Mouse (Mus musculus): ENCODE results near the gene E2f8.

Gene E2f8

GRCm38 (mm10) chr7:48894152-48894551 lies 12.8 kb upstream of the E2f8 start:
- ATAC-seq (ENCODE audit: insufficient number of reproducible peaks, low FRiP score, low TSS enrichment), result peak; percentile 45; the same call in 1 of the 2 replicates

GRCm38 (mm10) chr7:48893093-48893492 lies 11.7 kb upstream of the E2f8 start:
- no peak for ATAC-seq (ENCODE audit: insufficient number of reproducible peaks, low FRiP score, low TSS enrichment)

DNA sequence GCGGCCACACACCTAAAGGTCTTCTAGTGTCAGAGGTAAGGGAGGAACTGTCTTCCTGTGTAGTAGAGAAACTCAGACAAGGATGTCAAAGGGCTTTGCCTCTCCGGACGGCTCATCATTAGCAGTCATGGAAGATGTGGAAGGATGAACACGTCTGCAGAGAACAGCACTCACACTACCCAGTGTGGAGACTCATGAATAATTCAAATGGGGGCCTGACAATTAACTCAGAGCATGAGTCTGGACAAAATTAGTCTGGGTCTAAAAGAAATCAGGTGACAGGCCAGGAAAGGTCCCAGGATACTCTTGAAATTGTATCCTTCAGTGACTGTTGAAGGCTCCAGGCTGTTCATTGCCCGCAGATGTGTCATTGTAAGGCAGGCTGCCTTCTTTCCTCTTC lies 9.6 kb upstream of the E2f8 start:
- no peak for ATAC-seq (ENCODE audit: insufficient number of reproducible peaks, low FRiP score, low TSS enrichment)

GRCm38 (mm10) chr7:48888751-48889150 lies 7.4 kb upstream of the E2f8 start:
- no peak for ATAC-seq (ENCODE audit: insufficient number of reproducible peaks, low FRiP score, low TSS enrichment)

DNA sequence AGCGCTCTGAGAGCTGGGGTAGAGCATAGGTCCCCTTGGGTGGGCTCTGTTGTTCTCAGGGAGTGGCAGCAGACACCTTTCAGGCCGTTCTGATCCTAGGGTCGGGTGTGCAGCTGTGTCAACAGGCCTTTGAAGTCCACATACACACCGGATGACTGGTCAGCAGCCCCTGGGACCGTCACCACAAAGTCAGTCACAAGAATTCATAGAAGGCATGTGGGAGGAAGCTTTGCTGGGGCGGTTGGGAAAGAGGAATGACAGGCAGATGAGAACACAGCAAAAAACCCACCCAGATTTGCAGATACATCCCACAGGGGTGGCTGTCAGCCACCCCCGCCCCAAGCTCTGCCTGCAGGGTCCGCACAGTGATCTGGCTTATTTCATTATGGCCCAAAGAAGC lies 6.6 kb upstream of the E2f8 start:
- ATAC-seq (ENCODE audit: insufficient number of reproducible peaks, low FRiP score, low TSS enrichment), result no peak

DNA sequence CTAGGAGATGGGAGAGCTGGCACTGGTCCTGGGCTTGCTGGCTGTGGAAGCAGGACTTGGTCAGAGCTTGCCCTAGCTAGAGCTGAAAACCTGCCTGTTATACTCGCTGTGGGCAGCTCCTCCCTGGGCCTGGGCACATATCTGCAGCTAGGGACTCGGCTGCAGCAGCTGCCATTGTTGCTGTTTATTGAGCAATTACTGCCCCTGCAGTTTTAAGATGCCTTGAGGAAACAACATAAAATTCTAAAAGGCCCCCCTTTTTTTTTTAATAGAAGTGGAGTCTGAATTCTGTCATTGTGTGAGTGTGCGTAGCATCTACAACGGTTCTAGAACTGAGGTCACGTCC lies 2.8 kb upstream of the E2f8 start:
- ATAC-seq (ENCODE audit: insufficient number of reproducible peaks, low FRiP score, low TSS enrichment), result no peak

- ATAC-seq (ENCODE audit: insufficient number of reproducible peaks, low FRiP score, low TSS enrichment), result no peak
These were observed 2.3 kb upstream of the E2f8 start for GRCm38 (mm10) chr7:48883525-48884265.

GRCm38 (mm10) chr7:48881971-48882609 lies 694 bp upstream of the E2f8 start:
- ATAC-seq (ENCODE audit: insufficient number of reproducible peaks, low FRiP score, low TSS enrichment), result no peak

GRCm38 (mm10) chr7:48880591-48881481 lies 560 bp downstream of the E2f8 start:
- ATAC-seq (ENCODE audit: insufficient number of reproducible peaks, low FRiP score, low TSS enrichment), result peak; percentile 94

GRCm38 (mm10) chr7:48879574-48879973 lies 1.8 kb downstream of the E2f8 start:
- no peak for ATAC-seq (ENCODE audit: insufficient number of reproducible peaks, low FRiP score, low TSS enrichment)

- ATAC-seq (ENCODE audit: insufficient number of reproducible peaks, low FRiP score, low TSS enrichment), result no peak
These were observed 3.5 kb downstream of the E2f8 start for GRCm38 (mm10) chr7:48877786-48878390.

DNA sequence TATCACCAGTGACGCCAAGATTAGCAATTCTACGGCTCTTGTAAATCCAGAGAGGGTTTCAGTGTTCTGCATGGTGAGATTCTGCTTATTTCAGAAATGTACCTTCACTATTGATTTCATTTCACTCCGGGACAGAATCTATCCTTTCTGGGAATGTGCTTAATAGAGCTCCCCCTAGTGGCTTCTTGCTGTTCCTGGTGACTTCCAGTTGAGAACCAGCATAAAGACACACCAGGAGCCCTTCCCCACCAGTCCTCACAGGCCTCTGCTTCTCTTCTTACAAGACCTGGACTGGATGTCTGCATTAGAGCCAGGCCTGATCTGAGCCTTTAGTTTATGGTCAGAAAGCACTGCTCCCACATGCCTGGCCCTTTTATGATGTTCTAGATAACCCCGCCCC lies 4.9 kb downstream of the E2f8 start:
- peak; percentile 36; the same call in 1 of the 2 replicates for ATAC-seq (ENCODE audit: insufficient number of reproducible peaks, low FRiP score, low TSS enrichment)

DNA sequence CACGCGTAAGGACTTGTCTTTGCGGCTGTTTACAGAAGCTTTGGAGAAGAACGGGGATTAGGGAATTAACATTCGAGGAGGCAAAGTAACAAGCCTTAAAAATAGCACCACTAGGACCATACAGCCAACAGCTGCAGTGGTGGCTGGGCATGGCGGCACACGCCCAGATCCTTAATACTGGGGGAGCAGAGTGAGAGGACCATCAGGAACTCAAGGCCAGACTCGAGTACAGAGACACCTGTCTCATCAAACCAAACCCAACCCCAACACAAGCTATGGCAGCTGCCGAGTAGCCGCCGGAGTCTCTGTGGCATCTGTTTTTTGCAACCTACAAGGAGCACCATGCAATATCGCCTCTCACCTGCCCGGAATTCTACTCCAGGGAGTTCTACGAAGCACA lies 6.3 kb downstream of the E2f8 start:
- no peak for ATAC-seq (ENCODE audit: insufficient number of reproducible peaks, low FRiP score, low TSS enrichment)

GRCm38 (mm10) chr7:48871292-48871691 lies 10.1 kb downstream of the E2f8 start:
- ATAC-seq (ENCODE audit: insufficient number of reproducible peaks, low FRiP score, low TSS enrichment), result no peak

GRCm38 (mm10) chr7:48870579-48871180 lies 10.7 kb downstream of the E2f8 start:
- no peak for ATAC-seq (ENCODE audit: insufficient number of reproducible peaks, low FRiP score, low TSS enrichment)

- ATAC-seq (ENCODE audit: insufficient number of reproducible peaks, low FRiP score, low TSS enrichment), result no peak
These were observed 11.3 kb downstream of the E2f8 start for GRCm38 (mm10) chr7:48870144-48870543.

DNA sequence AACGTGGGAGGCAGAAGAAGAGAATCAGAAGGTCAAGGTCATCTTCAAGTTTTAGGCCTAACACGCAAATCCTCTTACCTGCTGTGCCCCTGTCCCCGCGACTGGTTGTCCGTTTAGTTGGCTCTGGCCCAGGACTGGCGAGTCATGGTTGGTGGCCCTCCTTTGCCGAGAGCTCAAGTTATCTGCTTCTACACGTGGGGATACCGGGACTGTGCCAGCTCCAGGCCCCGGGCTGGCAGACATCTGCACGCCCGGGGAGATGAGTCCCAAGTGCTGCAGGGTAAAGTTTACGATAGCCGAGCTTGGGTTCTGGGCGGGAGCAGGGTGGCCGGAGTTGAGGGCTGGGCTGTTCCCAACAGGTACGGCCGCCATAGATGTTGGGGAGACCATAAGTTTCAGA lies 13.8 kb downstream of the E2f8 start:
- no peak for ATAC-seq (ENCODE audit: insufficient number of reproducible peaks, low FRiP score, low TSS enrichment)

DNA sequence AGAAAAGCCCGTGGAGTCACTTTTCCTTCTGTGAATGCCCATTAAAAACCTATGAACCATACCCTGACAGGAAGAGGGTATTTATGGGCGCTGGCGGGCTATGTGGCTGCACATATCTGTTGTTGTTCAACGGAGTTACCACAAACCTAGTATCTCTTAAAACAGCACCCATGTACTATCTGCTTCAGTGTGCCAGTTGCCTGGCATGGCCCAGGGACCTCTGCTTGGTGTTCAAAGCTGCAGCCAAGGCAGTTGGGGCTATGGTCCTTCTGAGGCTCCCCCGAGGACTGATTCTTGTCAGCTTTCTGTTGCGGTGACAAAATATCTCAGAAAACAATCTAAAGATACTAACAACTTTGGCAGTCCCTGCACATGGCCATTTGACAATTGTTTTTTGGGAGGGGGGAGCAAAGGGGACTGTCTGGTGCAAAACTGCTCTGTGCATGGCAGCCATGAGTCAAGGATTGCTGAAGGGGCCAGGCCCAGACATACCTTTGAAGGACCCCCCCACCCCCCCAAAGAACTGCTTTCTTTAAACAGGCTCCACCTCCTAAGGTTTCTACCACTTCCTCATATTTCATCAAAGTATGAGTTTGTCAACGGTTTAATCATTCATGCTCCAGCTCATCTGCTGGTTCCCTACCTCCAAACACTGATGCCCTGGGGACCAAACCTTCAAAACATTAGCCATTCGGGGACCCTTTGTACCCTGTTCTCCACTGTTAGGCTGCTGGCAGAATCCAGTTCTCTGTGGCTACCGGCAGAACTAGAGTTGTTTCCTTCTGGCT lies 16.5 kb downstream of the E2f8 start:
- ATAC-seq (ENCODE audit: insufficient number of reproducible peaks, low FRiP score, low TSS enrichment), result no peak

GRCm38 (mm10) chr7:48864199-48864598 lies 17.2 kb downstream of the E2f8 start:
- ATAC-seq (ENCODE audit: insufficient number of reproducible peaks, low FRiP score, low TSS enrichment), result no peak

- ATAC-seq (ENCODE audit: insufficient number of reproducible peaks, low FRiP score, low TSS enrichment), result no peak
These were observed 19.6 kb downstream of the E2f8 start for GRCm38 (mm10) chr7:48861796-48862195.
